ENCODE assay signal across 12 mouse cellular contexts in the genomic region with DNA sequence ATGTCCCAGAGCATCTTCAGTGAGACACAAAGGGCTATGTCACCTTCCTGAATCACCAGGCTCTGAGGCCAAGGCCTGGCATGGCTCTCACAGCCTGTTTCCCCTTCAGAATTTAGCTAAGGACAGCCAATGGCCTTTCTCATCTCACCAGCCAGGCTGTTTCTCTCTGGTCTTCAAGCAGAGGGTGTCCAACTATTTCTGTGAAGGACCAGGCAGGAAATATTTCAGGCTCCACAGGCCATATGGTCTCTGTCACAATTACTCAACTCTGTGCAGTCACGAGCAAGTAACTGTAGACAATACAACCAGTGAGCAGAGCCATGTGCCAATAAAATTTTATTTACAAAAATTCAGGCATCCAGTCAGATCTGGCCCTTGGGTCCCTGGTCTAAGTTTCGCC.
DNase-seq lines count a peak whose midpoint lies in the region; ATAC-seq lines count a peak whose summit lies in the region.
"Had no signal": no experiment of that assay in that cellular context is flagged by ENCODE, and none has a peak within 500 bp of the region (broad histone marks: within the 10 kb centered on the region; RNA-seq: fewer than 3 reads in every experiment).

No protein-coding gene starts in this region.

- intact Hi-C loops in heart, postnatal 14 days (cut with DNase I) = no loop called here

- peak; percentile 43 for DNase-seq in kidney, postnatal 10 days
- no peak for DNase-seq in kidney, postnatal 25 days
- DNase-seq in cerebellum, adult 8-10 months = peak; percentile 61
- peak; percentile 11 to 14 for DNase-seq in heart, postnatal 14 days
- DNase-seq in lung, postnatal 36 days = peak; percentile 63
- DNase-seq in B cell, adult 2 months = no peak
- DNase-seq: adrenal gland, postnatal 10 days; retina, postnatal 1 day; spleen, adult 18-20 months; thymus, postnatal 4 days had no signal

- ATAC-seq in CD4-positive, CD25-positive, alpha-beta regulatory T cell, adult 4 months = no peak
- ATAC-seq: intestine, embryonic 16.5 days had no signal

Comparison
In these comparisons a context has a peak if more than half of its experiments do, and no peak if none do; other contexts are left out.
1. DNase-seq: peak in kidney, postnatal 10 days (single experiment), cerebellum, adult 8-10 months (single experiment), heart, postnatal 14 days (2 of 2) and lung, postnatal 36 days (single experiment); none in kidney, postnatal 25 days (0 of 2) and B cell, adult 2 months (0 of 2).